Mouse (Mus musculus) midbrain, embryonic 16.5 days (tissue): ENCODE data around the gene Ap2a2. TPM values are rescaled to one million over a fixed set of nuclear protein-coding genes. Genes with fewer than 3 reads are reported as not detected.

Experiments used
- ATAC-seq: fragments of 200-750 bp; cut with Nextera tagmentation; 2 replicates; pipeline ENCODE4 v1.8.0; 2017; ENCODE audit warnings: moderate TSS enrichment
- H3K27ac ChIP-seq: fragments of 300-500 bp; sonication (generic); 2 replicates; pipeline ENCODE4 v1.5.1; 2014; ENCODE audit warnings: mild to moderate bottlenecking, low read length, mixed read lengths
- H3K27me3 ChIP-seq: fragments of 300-500 bp; sonication (generic); 2 replicates; pipeline ENCODE4 v1.6.1; 2014; ENCODE audit warnings: low read depth, low read length, mixed read lengths; ENCODE audit not compliant: control insufficient read depth, insufficient read depth
- H3K36me3 ChIP-seq: fragments of 300-500 bp; sonication (generic); 2 replicates; pipeline ENCODE4 v1.6.1; 2014; ENCODE audit warnings: mild to moderate bottlenecking, low read length, moderate library complexity, mixed read lengths; ENCODE audit not compliant: control insufficient read depth, insufficient read depth
- H3K4me1 ChIP-seq: fragments of 300-500 bp; sonication (generic); 2 replicates; pipeline ENCODE4 v1.6.1; 2014; ENCODE audit warnings: mild to moderate bottlenecking, low read length, mixed read lengths; ENCODE audit not compliant: control insufficient read depth, insufficient read depth
- H3K4me2 ChIP-seq: fragments of 300-500 bp; sonication (generic); 2 replicates; pipeline ENCODE4 v1.6.1; 2014; ENCODE audit warnings: mild to moderate bottlenecking, low read length, mixed read lengths
- H3K4me3 ChIP-seq: fragments of 300-500 bp; sonication (generic); 2 replicates; pipeline ENCODE4 v1.5.1; 2014; ENCODE audit warnings: low read depth, mild to moderate bottlenecking, low read length, moderate library complexity, mixed read lengths
- H3K9ac ChIP-seq: fragments of 300-500 bp; sonication (generic); 2 replicates; pipeline ENCODE4 v1.6.1; 2014; ENCODE audit warnings: low read depth, low read length, mixed read lengths
- H3K9me3 ChIP-seq: fragments of 300-500 bp; sonication (generic); replicated peaks from 2 replicates; pipeline ENCODE4 v1.6.1; 2014; ENCODE audit warnings: mild to moderate bottlenecking, low read length, mixed read lengths; ENCODE audit not compliant: control insufficient read depth, poor library complexity, severe bottlenecking
- WGBS: fragments of 180-500 bp; shearing (Covaris S2); extraction: QIAGEN DNeasy Blood & Tissue Kit; methylation state at CpG from one replicate; pipeline ENCODE4 v1.1.7; 2014; 5-methylcytosine and 5-hydroxymethylcytosine counted together
- polyA plus RNA-seq: library from polyadenylated mRNA; unstranded; fragments of >200 nt; fragmentation: Nextera tagmentation; extraction: Ambion mirVana; gene quantifications from 2 replicates; pipeline ENCODE4 v1.2.1, GENCODE M21; 2015

Gene Ap2a2
- polyA plus RNA-seq, 1 experiment from 2014 or later: 137 TPM

GRCm38 (mm10) chr7:141535570-141535969 is 26.4 kb upstream of the Ap2a2 start:
- no peak for ATAC-seq
- 79% methylated on average over 1 of the region's 1 CpGs for WGBS

GRCm38 (mm10) chr7:141538852-141539555 is 23.0 kb upstream of the Ap2a2 start:
- no peaks in the 10 kb centered on the region for H3K36me3 ChIP-seq
- H3K27ac ChIP-seq: peak overlapping the region; percentile 82
- peak overlapping the region; percentile 63 for H3K4me3 ChIP-seq
- no peaks in the 10 kb centered on the region for H3K27me3 ChIP-seq
- peak overlapping the region; percentile 84 for H3K4me2 ChIP-seq
- no peaks in the 10 kb centered on the region for H3K9me3 ChIP-seq
- 13% methylated on average over 18 of the region's 18 CpGs for WGBS
- peak overlapping the region; percentile 75 for H3K9ac ChIP-seq
- peak; percentile 34 for ATAC-seq
- peaks cover 18% of the 10 kb centered on the region for H3K4me1 ChIP-seq

More at GRCm38 (mm10) chr7:141535570-141535969, 26.4 kb upstream of the Ap2a2 start:
- no peaks in the 10 kb centered on the region for H3K9me3 ChIP-seq
- H3K36me3 ChIP-seq: 0 out of 2 replicates have a peak, but pooled peaks cover 3% of the 10 kb centered on the region
- H3K4me2 ChIP-seq: no peak overlapping the region
- H3K9ac ChIP-seq: no peak overlapping the region
- no peaks in the 10 kb centered on the region for H3K27me3 ChIP-seq
- peaks cover 17% of the 10 kb centered on the region for H3K4me1 ChIP-seq
- no peak overlapping the region for H3K27ac ChIP-seq
- H3K4me3 ChIP-seq: no peak overlapping the region

- H3K9ac ChIP-seq: peak within 1 kb of the TSS; percentile 75
- H3K9me3 ChIP-seq: no peaks in the 10 kb centered on the region
- H3K27ac ChIP-seq: peak within 1 kb of the TSS; percentile 82
- H3K27me3 ChIP-seq: no peaks in the 10 kb centered on the region
- H3K36me3 ChIP-seq: no peaks in the 10 kb centered on the region
- H3K4me1 ChIP-seq: peaks cover 18% of the 10 kb centered on the region
- WGBS: under 1% methylated on average over 46 of the region's 46 CpGs
- peak within 1 kb of the TSS; percentile 84 for H3K4me2 ChIP-seq
- ATAC-seq: peak; percentile 97
- H3K4me3 ChIP-seq: peak within 1 kb of the TSS; percentile 63
Measured at GRCm38 (mm10) chr7:141539556-141540311, 22.2 kb upstream of the Ap2a2 start, which contains the start of gene Chid1. Gene Chid1 (minus strand): TSS chr7:141539857.

- Histone ChIP-seq H3K9ac (peak overlapping the region; percentile 72), H3K9me3 (no peaks in the 10 kb centered on the region), H3K36me3 (no peaks in the 10 kb centered on the region), H3K27ac (peak overlapping the region; percentile 67), H3K4me1 (peaks cover 18% of the 10 kb centered on the region), H3K27me3 (no peaks in the 10 kb centered on the region), H3K4me2 (peak overlapping the region; percentile 84), H3K4me3 (peak overlapping the region; percentile 63)
- 59% methylated on average over 13 of the region's 13 CpGs for WGBS
- peak; percentile 49 for ATAC-seq
Measured at GRCm38 (mm10) chr7:141540312-141541081, 21.5 kb upstream of the Ap2a2 start.

DNA sequence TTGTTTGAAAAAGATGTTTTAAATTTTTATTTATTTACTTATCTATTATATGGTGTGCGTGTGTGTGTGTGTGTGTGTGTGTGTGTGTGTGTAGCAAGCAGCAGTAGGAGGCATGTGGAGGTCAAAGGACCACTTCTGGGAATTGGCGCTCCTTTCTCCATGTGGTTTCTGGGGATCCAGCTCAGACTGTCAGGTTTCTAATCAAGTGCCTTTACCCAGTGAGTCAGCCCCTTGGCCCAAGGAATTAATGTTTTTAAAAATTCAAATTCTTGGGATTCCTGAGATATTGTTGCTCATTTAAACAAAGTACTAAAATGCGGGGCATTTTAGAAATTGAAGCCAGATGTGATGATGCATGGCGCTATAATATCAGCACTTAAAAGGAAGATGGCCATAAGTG is 20.3 kb upstream of the Ap2a2 start:
- H3K4me1 ChIP-seq: peaks cover 18% of the 10 kb centered on the region
- no peaks in the 10 kb centered on the region for H3K36me3 ChIP-seq
- no peak overlapping the region for H3K9ac ChIP-seq
- H3K4me2 ChIP-seq: no peak overlapping the region
- no peak for ATAC-seq
- H3K27me3 ChIP-seq: no peaks in the 10 kb centered on the region
- no peaks in the 10 kb centered on the region for H3K9me3 ChIP-seq
- no peak overlapping the region for H3K27ac ChIP-seq
- 84% methylated on average over 4 of the region's 4 CpGs for WGBS
- no peak overlapping the region for H3K4me3 ChIP-seq

DNA sequence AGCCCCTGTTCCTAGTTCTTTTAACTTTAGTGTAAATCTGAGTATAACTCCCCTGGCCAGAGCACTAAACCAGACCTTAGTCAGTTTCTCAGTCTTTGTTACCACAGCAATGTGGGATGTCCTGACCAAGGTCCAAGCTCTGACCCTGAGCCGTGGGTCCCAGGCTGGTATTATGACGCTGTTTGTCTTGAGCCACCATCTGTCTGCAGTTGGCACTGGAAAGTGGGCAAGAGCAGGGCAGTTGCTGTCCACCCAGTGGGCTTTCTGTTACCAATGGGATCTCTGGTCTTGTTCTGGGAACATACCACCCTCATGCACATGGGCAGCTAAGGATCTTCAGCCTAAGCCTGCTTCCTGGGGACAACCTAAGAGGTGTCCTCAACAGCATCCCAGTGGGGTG is 19.4 kb upstream of the Ap2a2 start:
- no peak overlapping the region for H3K9ac ChIP-seq
- H3K4me1 ChIP-seq: peaks cover 18% of the 10 kb centered on the region
- 96% methylated on average over 2 of the region's 2 CpGs for WGBS
- no peak overlapping the region for H3K4me3 ChIP-seq
- H3K27ac ChIP-seq: no peak overlapping the region
- no peaks in the 10 kb centered on the region for H3K36me3 ChIP-seq
- no peaks in the 10 kb centered on the region for H3K9me3 ChIP-seq
- no peaks in the 10 kb centered on the region for H3K27me3 ChIP-seq
- no peak overlapping the region for H3K4me2 ChIP-seq
- ATAC-seq: no peak

DNA sequence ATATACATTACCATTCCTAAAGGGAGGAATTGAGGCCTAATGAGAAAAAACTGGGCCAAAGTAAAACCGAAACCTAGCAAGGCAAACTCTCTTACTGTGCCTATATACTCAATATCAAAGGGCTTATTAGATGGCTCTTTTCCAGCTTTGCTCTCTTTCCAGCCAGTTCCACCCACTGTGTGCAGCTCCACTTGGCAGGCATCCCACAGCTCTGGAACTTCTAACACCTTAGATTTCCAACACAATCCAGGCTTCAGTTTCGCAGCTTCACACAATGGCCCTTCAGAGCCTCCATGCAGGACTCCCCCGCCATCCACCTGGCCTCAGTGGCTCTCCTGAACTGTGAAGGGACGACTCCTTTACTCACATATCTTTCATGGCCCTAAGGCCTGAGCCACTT is 17.3 kb upstream of the Ap2a2 start:
- no peak overlapping the region for H3K4me3 ChIP-seq
- no peak overlapping the region for H3K9ac ChIP-seq
- peaks cover 7% of the 10 kb centered on the region for H3K4me1 ChIP-seq
- no peak overlapping the region for H3K27ac ChIP-seq
- H3K9me3 ChIP-seq: no peaks in the 10 kb centered on the region
- ATAC-seq: no peak
- no peaks in the 10 kb centered on the region for H3K27me3 ChIP-seq
- H3K36me3 ChIP-seq: no peaks in the 10 kb centered on the region
- WGBS: 65% methylated on average over 4 of the region's 4 CpGs
- H3K4me2 ChIP-seq: no peak overlapping the region

DNA sequence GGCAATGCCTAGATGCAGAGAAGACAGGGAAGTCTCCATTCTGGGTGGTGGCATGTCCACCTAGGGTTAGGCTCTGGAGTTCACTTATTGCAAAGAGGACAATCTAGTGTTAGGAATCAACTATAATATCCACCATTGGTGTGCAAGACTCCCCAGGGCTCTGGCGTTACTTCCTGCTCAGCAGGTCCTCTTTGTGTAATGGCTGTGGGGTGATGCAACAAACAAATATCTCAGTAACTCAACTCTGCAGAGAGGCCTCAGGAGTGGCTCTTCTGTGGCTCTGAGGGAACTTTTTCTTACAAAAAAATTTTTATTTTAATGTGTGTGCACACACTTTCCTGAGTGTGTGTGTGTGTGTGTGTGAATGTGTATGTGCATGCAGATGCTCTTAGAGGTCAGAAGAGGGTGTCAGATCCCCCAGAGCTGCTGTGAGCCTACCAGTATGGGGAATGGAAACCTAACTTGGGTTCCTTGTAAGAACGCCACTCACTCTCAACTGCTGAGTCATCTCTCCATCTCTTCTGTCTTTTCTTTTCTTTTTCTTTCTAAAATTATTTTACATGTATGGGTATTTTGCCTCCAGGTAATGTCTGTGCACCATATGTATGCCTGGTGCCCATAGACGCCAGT is 12.4 kb upstream of the Ap2a2 start:
- Histone ChIP-seq H3K36me3 (no peaks in the 10 kb centered on the region), H3K4me2 (no peak overlapping the region), H3K9me3 (no peaks in the 10 kb centered on the region), H3K9ac (no peak overlapping the region), H3K4me1 (no peaks in the 10 kb centered on the region), H3K4me3 (no peak overlapping the region), H3K27ac (no peak overlapping the region), H3K27me3 (no peaks in the 10 kb centered on the region)
- 85% methylated on average over 3 of the region's 3 CpGs for WGBS
- no peak for ATAC-seq
